Mouse (Mus musculus) mouse trophoblast stem cell (cell line): ENCODE data around the gene Ptar1.

ENCODE experiments used
- in situ Hi-C, 2 experiments: fragments of 300-500 bp; cut with MseI, MboI; formaldehyde crosslinking; loops; 2 replicates in 1 of 2; 3 replicates in 1 of 2; pipeline ENCODE4 v1.15.1; 2025

Ptar1 gene

GRCm38 (mm10) chr19:23757961-23758553 is 70.8 kb downstream of the Ptar1 start:
- in situ Hi-C loops: no loop called here

DNA sequence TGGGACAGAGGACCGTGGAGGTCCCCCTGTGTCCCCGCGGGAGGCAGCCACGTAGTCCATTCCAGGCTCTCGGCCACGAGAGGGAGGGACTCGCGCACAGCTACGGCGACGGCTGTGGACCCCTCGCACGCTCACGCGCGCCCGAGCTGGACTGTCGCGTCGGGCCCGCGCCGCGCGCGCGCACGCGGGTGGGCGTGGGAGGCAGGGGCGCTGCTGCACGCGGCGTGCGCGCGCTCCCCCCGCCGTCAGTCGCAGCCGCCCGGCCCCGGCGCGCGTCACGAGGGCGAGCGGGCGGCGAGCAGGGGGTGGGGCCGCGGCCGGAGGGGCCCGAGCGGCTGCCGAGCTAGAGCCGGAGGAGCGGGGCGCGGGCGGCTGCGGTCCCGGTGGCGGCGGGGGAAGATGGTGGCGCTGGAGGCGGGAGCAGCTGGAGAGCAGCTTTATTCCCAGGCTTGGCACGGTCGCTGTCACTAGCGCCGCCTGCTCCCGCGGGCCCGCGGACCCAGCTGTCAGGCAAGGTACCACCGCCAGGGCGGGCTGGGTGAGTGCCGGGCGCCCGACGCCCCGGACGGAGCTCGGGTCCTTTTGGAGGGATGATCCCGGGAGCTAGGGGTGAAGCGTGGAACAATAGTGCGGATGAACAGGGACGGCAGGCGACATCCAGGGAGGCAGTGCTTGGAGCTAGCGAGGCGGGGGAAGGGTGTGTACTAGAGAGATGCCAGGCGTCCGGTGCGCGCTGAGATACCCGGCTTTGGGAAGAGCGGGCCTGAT is 71.5 kb downstream of the Ptar1 start, which contains the start of gene Apba1:
Apba1 (plus strand) TSS at position 334 of the 768 bp plus-strand sequence.
- in situ Hi-C loops: no loop called here

DNA sequence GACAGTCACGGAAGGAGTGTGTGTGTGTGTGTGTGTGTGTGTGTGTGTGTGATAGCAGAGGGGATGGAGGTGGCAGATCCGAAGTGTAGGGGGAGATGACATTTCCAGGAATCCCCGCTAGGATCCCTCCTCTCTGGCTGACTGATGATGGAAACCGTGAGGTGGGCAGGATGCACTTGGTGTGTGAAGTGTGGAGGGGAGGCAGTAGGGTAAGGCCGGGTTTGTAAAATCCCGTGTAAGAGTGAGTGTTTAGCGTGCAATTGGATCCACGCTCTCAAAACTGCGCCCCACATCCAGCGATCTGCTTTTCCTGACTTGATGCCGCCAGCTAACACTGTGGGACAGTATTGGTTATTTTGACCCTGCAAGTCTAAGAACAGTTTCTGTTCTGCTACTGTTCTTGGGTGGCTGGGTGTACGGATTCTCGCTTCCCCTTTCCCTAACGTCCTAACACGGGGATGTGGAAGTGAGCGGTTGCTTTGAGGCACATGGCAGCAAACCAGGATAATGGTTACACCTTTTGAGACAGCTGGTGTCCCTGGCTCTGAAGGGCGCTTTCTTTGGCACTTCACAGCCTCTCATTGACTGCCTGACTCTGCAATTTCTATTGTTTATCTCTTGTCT is 72.2 kb downstream of the Ptar1 start:
- in situ Hi-C loops: no loop called here

GRCm38 (mm10) chr19:23763371-23763770 is 76.1 kb downstream of the Ptar1 start:
- in situ Hi-C loops: no loop called here

- in situ Hi-C loops: no loop called here
Observed at GRCm38 (mm10) chr19:23764051-23764450, 76.8 kb downstream of the Ptar1 start.

DNA sequence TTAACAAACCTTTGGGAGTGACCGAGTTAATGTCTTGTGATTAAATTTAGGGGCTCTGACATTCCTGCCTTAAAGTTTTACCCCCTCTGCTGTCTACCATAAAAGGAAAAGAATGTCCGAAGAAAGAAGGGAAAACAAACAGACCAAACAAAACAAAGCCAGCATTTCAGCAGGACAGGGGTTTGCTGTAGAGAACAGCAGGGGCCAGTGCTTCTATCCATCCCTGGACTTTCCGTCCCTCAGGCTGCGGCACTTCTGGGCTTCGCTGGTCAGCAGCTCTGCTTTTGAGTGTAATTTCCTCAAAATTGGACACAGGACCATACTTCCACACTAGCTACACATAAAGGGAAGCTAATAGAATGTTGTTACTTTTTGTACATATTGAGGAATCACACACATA is 81.6 kb downstream of the Ptar1 start:
- in situ Hi-C loops: no loop called here

- in situ Hi-C loops: no loop called here
Observed at GRCm38 (mm10) chr19:23770494-23771423, 83.5 kb downstream of the Ptar1 start.

- in situ Hi-C loops: no loop called here
Observed at GRCm38 (mm10) chr19:23771971-23772370, 84.7 kb downstream of the Ptar1 start.

GRCm38 (mm10) chr19:23775356-23775755 is 88.1 kb downstream of the Ptar1 start:
- in situ Hi-C loops: no loop called here

DNA sequence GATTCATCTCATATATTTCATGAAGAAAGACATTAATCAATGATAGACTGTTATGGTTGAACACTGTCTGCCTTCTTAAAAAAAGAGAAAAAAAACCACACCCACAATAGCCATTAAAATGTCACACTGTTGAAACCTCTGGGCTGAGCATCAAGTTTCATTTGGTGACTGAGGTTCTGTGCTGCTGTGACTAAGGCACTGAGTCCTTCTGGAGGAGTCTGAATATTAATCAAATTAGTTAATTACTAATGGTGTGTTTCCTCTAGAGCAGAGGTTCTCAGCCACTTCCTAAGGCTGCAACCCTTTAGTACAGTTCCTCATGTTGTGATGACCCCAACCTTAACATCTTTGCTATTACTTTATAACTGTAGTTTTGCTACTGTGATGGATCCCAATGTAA is 91.9 kb downstream of the Ptar1 start:
- in situ Hi-C loops: no loop called here

GRCm38 (mm10) chr19:23780105-23780504 is 92.9 kb downstream of the Ptar1 start:
- in situ Hi-C loops: no loop called here
